Comparison of ENCODE assay signal across 10 mouse cellular contexts in the genomic region with DNA sequence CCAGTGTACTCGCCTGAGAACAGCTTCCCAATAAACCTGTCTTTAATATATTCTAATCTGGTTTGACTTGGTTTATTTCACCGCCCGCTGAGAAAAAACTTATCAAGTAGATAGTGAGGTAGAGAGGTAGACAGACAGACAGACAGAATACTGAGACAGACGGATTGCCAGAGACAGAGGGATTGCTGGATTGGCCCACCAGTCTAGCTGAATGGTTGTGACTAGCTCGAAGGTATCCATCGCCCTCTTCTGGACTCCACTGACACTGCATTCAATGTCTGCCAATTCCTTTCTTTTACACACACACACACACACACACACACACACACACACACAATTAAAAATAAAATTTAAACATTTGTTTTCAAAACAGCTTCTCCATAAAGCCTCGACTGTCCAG. TPM values are rescaled to one million over a fixed set of nuclear protein-coding genes. Genes with fewer than 3 reads are reported as not detected.
A peak's percentile ranks its signal among the peaks of the same experiment; 100 is the strongest.
DNase-seq lines count a peak whose midpoint lies in the region; ATAC-seq and TF ChIP-seq lines count a peak whose summit lies in the region.
"Had no signal": no experiment of that assay in that cellular context is flagged by ENCODE, and none has a peak within 500 bp of the region (broad histone marks: within the 10 kb centered on the region; RNA-seq: fewer than 3 reads in every experiment).

No protein-coding gene starts in this region.

- 50% methylated on average over 7 of the region's 7 CpGs for WGBS in hindbrain, postnatal 0 days
- WGBS in hindbrain, embryonic 12.5 days = 50% methylated on average over 7 of the region's 7 CpGs

- peak; percentile 64 for DNase-seq in hindbrain, postnatal 0 days (ENCODE audit: low spot score)
- peak; percentile 23 for DNase-seq in adrenal gland, postnatal 25 days
- DNase-seq in gastrocnemius, postnatal 14 days = peak; percentile 29
- DNase-seq in left cerebral cortex, adult 2 months (ENCODE audit: extremely low spot score in 1 of 2, low spot score in 2 of 2) = peak; percentile 37 to 47
- no peak for DNase-seq in urinary bladder, adult 18-20 months (ENCODE audit: low spot score in 2 of 2)

- no peak overlapping the region for H3K4me3 ChIP-seq in hindbrain, postnatal 0 days (ENCODE audit: low read length)
- no peak overlapping the region for H3K4me3 ChIP-seq in hindbrain, embryonic 12.5 days
- H3K4me3 ChIP-seq in ES-Bruce4 (ENCODE audit: low read depth, low read length) = peak overlapping the region; percentile 37; the same call in 1 of the 2 replicates
- no peak overlapping the region for H3K4me3 ChIP-seq in left cerebral cortex, adult 2 months
- H3K4me3 ChIP-seq: heart, embryonic 13.5 days; myocyte had no signal

- no peak overlapping the region for H3K4me2 ChIP-seq in hindbrain, postnatal 0 days (ENCODE audit: low read depth, low read length)
- H3K4me2 ChIP-seq in hindbrain, embryonic 12.5 days (replicated peaks) = no peak overlapping the region
- H3K4me2 ChIP-seq: heart, embryonic 13.5 days had no signal

- intact Hi-C loops in gastrocnemius, postnatal 14 days (cut with DNase I; ENCODE audit: low total_unique reads) = loop anchor here (5.0 kb wide), 2 partner anchors 95 to 135 kb away; partner anchors contain the start of gene Snapc5
- intact Hi-C loops in left cerebral cortex, adult 2 months (cut with DNase I) = loop anchor here (2.0 kb wide), 2 partner anchors 94 to 132 kb away; partner anchors contain the start of gene Snapc5

- no peaks in the 10 kb centered on the region for H3K4me1 ChIP-seq in hindbrain, postnatal 0 days (ENCODE audit: insufficient read depth, low read length)
- no peaks in the 10 kb centered on the region for H3K4me1 ChIP-seq in hindbrain, embryonic 12.5 days
- H3K4me1 ChIP-seq in ES-Bruce4 (ENCODE audit: control insufficient read depth, insufficient read depth, low read length) = no peaks in the 10 kb centered on the region
- H3K4me1 ChIP-seq: heart, embryonic 13.5 days had no signal

- peak; percentile 71 for TF ChIP-seq CTCF in hindbrain, postnatal 0 days (IDR thresholded peaks at IDR 0.05; ENCODE audit: low read depth)
- TF ChIP-seq CTCF in ES-Bruce4 (IDR thresholded peaks at IDR 0.05; ENCODE audit: low read depth, low read length) = peak; percentile 70
- peak; percentile 44 for TF ChIP-seq CTCF in left cerebral cortex, adult 2 months (IDR thresholded peaks at IDR 0.05)

- H3K9ac ChIP-seq in hindbrain, postnatal 0 days (replicated peaks; ENCODE audit: low read length) = no peak overlapping the region
- no peak overlapping the region for H3K9ac ChIP-seq in hindbrain, embryonic 12.5 days
- peak overlapping the region; percentile 57; the same call in 1 of the 2 replicates for H3K9ac ChIP-seq in ES-Bruce4 (ENCODE audit: low read depth, poor library complexity, severe bottlenecking)
- H3K9ac ChIP-seq: heart, embryonic 13.5 days had no signal

- no peaks in the 10 kb centered on the region for H3K9me3 ChIP-seq in hindbrain, postnatal 0 days (ENCODE audit: low read length)
- no peaks in the 10 kb centered on the region for H3K9me3 ChIP-seq in hindbrain, embryonic 12.5 days (replicated peaks)
- no peaks in the 10 kb centered on the region for H3K9me3 ChIP-seq in ES-Bruce4 (replicated peaks; ENCODE audit: control insufficient read depth, insufficient read depth, low read length, poor library complexity, severe bottlenecking)
- H3K9me3 ChIP-seq: heart, embryonic 13.5 days had no signal

- no peak for ATAC-seq in hindbrain, postnatal 0 days
- no peak for ATAC-seq in hindbrain, embryonic 12.5 days (ENCODE audit: low FRiP score)
- 0 out of 2 replicates have a peak, but pooled peaks have one; percentile 46 for ATAC-seq in neutrophil, adult 5-6 weeks (ENCODE audit: extremely low read depth, insufficient number of reproducible peaks, low FRiP score, poor library complexity, severe bottlenecking)

- no peak overlapping the region for H3K27ac ChIP-seq in hindbrain, postnatal 0 days
- H3K27ac ChIP-seq in hindbrain, embryonic 12.5 days = no peak overlapping the region
- H3K27ac ChIP-seq in ES-Bruce4 (ENCODE audit: insufficient read depth, low read length) = no peak overlapping the region
- no peak overlapping the region for H3K27ac ChIP-seq in left cerebral cortex, adult 2 months
- H3K27ac ChIP-seq: heart, embryonic 13.5 days had no signal

- no peaks in the 10 kb centered on the region for H3K27me3 ChIP-seq in hindbrain, postnatal 0 days (ENCODE audit: insufficient read depth, low read length)
- no peaks in the 10 kb centered on the region for H3K27me3 ChIP-seq in hindbrain, embryonic 12.5 days
- no peaks in the 10 kb centered on the region for H3K27me3 ChIP-seq in ES-Bruce4 (ENCODE audit: control insufficient read depth, insufficient read depth, low read length, poor library complexity, severe bottlenecking)
- H3K27me3 ChIP-seq: heart, embryonic 13.5 days had no signal

- TF ChIP-seq EP300 in ES-Bruce4 (IDR thresholded peaks at IDR 0.05; ENCODE audit: insufficient read depth, low read depth, low read length) = no peak

- H3K36me3 ChIP-seq in hindbrain, postnatal 0 days (ENCODE audit: insufficient read depth, low read length) = no peaks in the 10 kb centered on the region
- H3K36me3 ChIP-seq in hindbrain, embryonic 12.5 days = no peaks in the 10 kb centered on the region
- H3K36me3 ChIP-seq in ES-Bruce4 (ENCODE audit: control insufficient read depth, insufficient read depth, low read length, poor library complexity, severe bottlenecking) = no peaks in the 10 kb centered on the region
- H3K36me3 ChIP-seq: heart, embryonic 13.5 days had no signal

- TF ChIP-seq POLR2A in ES-Bruce4 (IDR thresholded peaks at IDR 0.05; ENCODE audit: insufficient read depth, low read length) = no peak

RNA-seq across cellular contexts. Expression of gene Tipin, which starts 8.8 kb away (rescaled TPM):
- 40.3 and 83.7 TPM in 2 replicates for total RNA-seq in hindbrain, postnatal 0 days (2014; rRNA removed)
- 97.0 and 101 TPM in 2 replicates for polyA plus RNA-seq in hindbrain, postnatal 0 days (2015; fragmentation: Nextera tagmentation; extraction: Ambion mirVana)
- polyA plus RNA-seq in hindbrain, embryonic 12.5 days (2016; fragmentation: Nextera tagmentation; extraction: Ambion mirVana) = 143 and 153 TPM in 2 replicates
- polyA plus RNA-seq in ES-Bruce4 (2011; ENCODE audit: insufficient read depth, insufficient read length, low read depth, missing spikeins) = 148 and 152 TPM in 2 replicates
- 17.5 and 24.7 TPM in 2 replicates for total RNA-seq in adrenal gland, postnatal 25 days (2021)
- total RNA-seq in gastrocnemius, postnatal 14 days (2021) = 10 to 100 TPM; 12.3 to 17.6 TPM
- 10 to 100 TPM; 12.9 to 20.2 TPM for total RNA-seq in left cerebral cortex, adult 2 months (2021)
- 18.7 and 21.5 TPM in 2 replicates for total RNA-seq in neutrophil, adult 5-6 weeks (2017)

RNA-seq across cellular contexts. Expression of gene Map2k1, which starts 19.2 kb away (rescaled TPM):
- total RNA-seq in hindbrain, postnatal 0 days (2014; rRNA removed) = 91.2 and 99.5 TPM in 2 replicates
- 77.9 and 81.0 TPM in 2 replicates for polyA plus RNA-seq in hindbrain, postnatal 0 days (2015; fragmentation: Nextera tagmentation; extraction: Ambion mirVana)
- 74.4 and 75.0 TPM in 2 replicates for polyA plus RNA-seq in hindbrain, embryonic 12.5 days (2016; fragmentation: Nextera tagmentation; extraction: Ambion mirVana)
- 80.1 and 85.7 TPM in 2 replicates for polyA plus RNA-seq in ES-Bruce4 (2011; ENCODE audit: insufficient read depth, insufficient read length, low read depth, missing spikeins)
- total RNA-seq in adrenal gland, postnatal 25 days (2021) = 65.4 and 68.3 TPM in 2 replicates
- total RNA-seq in gastrocnemius, postnatal 14 days (2021) = 10 to 100 TPM; 51.9 to 55.6 TPM
- 100 to 1,000 TPM; 286 to 295 TPM for total RNA-seq in left cerebral cortex, adult 2 months (2021)
- total RNA-seq in neutrophil, adult 5-6 weeks (2017) = 137 and 143 TPM in 2 replicates

RNA-seq across cellular contexts. Expression of gene Uchl4, which starts 37.6 kb away (rescaled TPM):
- total RNA-seq in hindbrain, postnatal 0 days (2014; rRNA removed) = 0.47 TPM in 1 of 2 replicates, not detected in the other
- polyA plus RNA-seq in hindbrain, postnatal 0 days (2015; fragmentation: Nextera tagmentation; extraction: Ambion mirVana) = 1.6 and 2.3 TPM in 2 replicates
- polyA plus RNA-seq in hindbrain, embryonic 12.5 days (2016; fragmentation: Nextera tagmentation; extraction: Ambion mirVana) = 3.6 and 4.0 TPM in 2 replicates
- polyA plus RNA-seq in ES-Bruce4 (2011; ENCODE audit: insufficient read depth, insufficient read length, low read depth, missing spikeins) = 13.2 and 14.3 TPM in 2 replicates
- 2.6 and 2.9 TPM in 2 replicates for total RNA-seq in adrenal gland, postnatal 25 days (2021)
- 1 to 10 TPM; 2.2 to 2.5 TPM for total RNA-seq in gastrocnemius, postnatal 14 days (2021)
- total RNA-seq in left cerebral cortex, adult 2 months (2021) = 1 to 10 TPM; 1.5 TPM
- total RNA-seq in neutrophil, adult 5-6 weeks (2017) = 1.1 and 1.4 TPM in 2 replicates

Comparison
In these comparisons a context has a peak if more than half of its experiments do, and no peak if none do; other contexts are left out.
1. DNase-seq: peak in hindbrain, postnatal 0 days (single experiment), adrenal gland, postnatal 25 days (single experiment), gastrocnemius, postnatal 14 days (single experiment) and left cerebral cortex, adult 2 months (2 of 2); none in urinary bladder, adult 18-20 months (0 of 2).
2. Peak in every context shown above with its lines, with median percentiles within 50 percentile points of each other: CTCF ChIP-seq.